Mouse (Mus musculus): ENCODE measurements around the gene Tbcel.
A peak's percentile ranks its signal among the peaks of the same experiment; 100 is the strongest.

The Tbcel gene

GRCm38 (mm10) chr9:42507709-42508108, at the start of gene Tbcel:
TSS of gene Tbcel (minus strand) at chr9:42507809.
- DNase-seq (ENCODE audit: low read depth), result no peak

GRCm38 (mm10) chr9:42555186-42555585, 47.6 kb upstream of the Tbcel start:
- DNase-seq (ENCODE audit: low read depth), result no peak

- peak; percentile 57 for DNase-seq (ENCODE audit: low read depth)
These were observed 42.5 kb upstream of the Tbcel start for GRCm38 (mm10) chr9:42550116-42550515.

GRCm38 (mm10) chr9:42548981-42549380, 41.4 kb upstream of the Tbcel start:
- DNase-seq (ENCODE audit: low read depth), result no peak

GRCm38 (mm10) chr9:42544521-42544920, 36.9 kb upstream of the Tbcel start:
- DNase-seq (ENCODE audit: low read depth), result no peak

GRCm38 (mm10) chr9:42533491-42533890, 25.9 kb upstream of the Tbcel start:
- DNase-seq (ENCODE audit: low read depth), result no peak

GRCm38 (mm10) chr9:42533041-42533440, 25.4 kb upstream of the Tbcel start:
- no peak for DNase-seq (ENCODE audit: low read depth)

- DNase-seq (ENCODE audit: low read depth), result no peak
These were observed 24.3 kb upstream of the Tbcel start for GRCm38 (mm10) chr9:42531951-42532350.

GRCm38 (mm10) chr9:42530221-42531152, 22.9 kb upstream of the Tbcel start:
- no peak for DNase-seq (ENCODE audit: low read depth)

GRCm38 (mm10) chr9:42520587-42521084, 13.0 kb upstream of the Tbcel start:
- no peak for DNase-seq (ENCODE audit: low read depth)

- DNase-seq (ENCODE audit: low read depth), result no peak
These were observed 10.6 kb upstream of the Tbcel start for GRCm38 (mm10) chr9:42518163-42518562.

- no peak for DNase-seq (ENCODE audit: low read depth)
These were observed 5.5 kb upstream of the Tbcel start for GRCm38 (mm10) chr9:42513159-42513558.

GRCm38 (mm10) chr9:42512312-42512711, 4.7 kb upstream of the Tbcel start:
- DNase-seq (ENCODE audit: low read depth), result no peak

GRCm38 (mm10) chr9:42508235-42508634, 626 bp upstream of the Tbcel start:
- no peak for DNase-seq (ENCODE audit: low read depth)

GRCm38 (mm10) chr9:42507022-42507421, 587 bp downstream of the Tbcel start:
- DNase-seq (ENCODE audit: low read depth), result no peak

GRCm38 (mm10) chr9:42504971-42505510, 2.6 kb downstream of the Tbcel start:
- DNase-seq (ENCODE audit: low read depth), result no peak

GRCm38 (mm10) chr9:42504559-42504958, 3.0 kb downstream of the Tbcel start:
- no peak for DNase-seq (ENCODE audit: low read depth)

- DNase-seq (ENCODE audit: low read depth), result no peak
These were observed 3.9 kb downstream of the Tbcel start for GRCm38 (mm10) chr9:42503709-42504108.

GRCm38 (mm10) chr9:42496296-42496695, 11.3 kb downstream of the Tbcel start:
- no peak for DNase-seq (ENCODE audit: low read depth)

- no peak for DNase-seq (ENCODE audit: low read depth)
These were observed 15.8 kb downstream of the Tbcel start for GRCm38 (mm10) chr9:42491780-42492179.

- no peak for DNase-seq (ENCODE audit: low read depth)
These were observed 16.8 kb downstream of the Tbcel start for GRCm38 (mm10) chr9:42490589-42491382.

- peak; percentile 15 for DNase-seq (ENCODE audit: low read depth)
These were observed 19.5 kb downstream of the Tbcel start for GRCm38 (mm10) chr9:42488071-42488470.
